Mouse (Mus musculus): ENCODE data around the gene Rtkn2.

GRCm38 (mm10) chr10:67999170-67999569 is 19.8 kb downstream of the Rtkn2 start:
- TF ChIP-seq GATA1 (IDR thresholded peaks at IDR 0.05; ENCODE audit: low read length) (no peak), TAL1 (IDR thresholded peaks at IDR 0.05; ENCODE audit: low read length) (no peak)

Measured in erythroblast, embryonic 14.5 days (primary cell).